Mouse (Mus musculus): ENCODE results near the gene Memo1.
"Not testable (repeated sequence)": the region's sequence is repeated elsewhere in the genome, so short reads cannot be mapped to it uniquely, and the experiment has no call there.

The Memo1 gene

GRCm38 (mm10) chr17:74264333-74265155 is 30.8 kb downstream of the Memo1 start:
- peak; percentile 14 to 32 for DNase-seq (ENCODE audit: low spot score in 2 of 2)

- no peak for DNase-seq (ENCODE audit: low spot score in 2 of 2)
Observed at GRCm38 (mm10) chr17:74262415-74262814, 32.9 kb downstream of the Memo1 start.

- DNase-seq (ENCODE audit: low spot score in 2 of 2): peak; percentile 66 to 70
Observed at GRCm38 (mm10) chr17:74245284-74245683, 50.0 kb downstream of the Memo1 start.

GRCm38 (mm10) chr17:74242788-74243187 is 52.5 kb downstream of the Memo1 start:
- no peak for DNase-seq (ENCODE audit: low spot score in 2 of 2)

GRCm38 (mm10) chr17:74240322-74240721 is 55.0 kb downstream of the Memo1 start:
- DNase-seq (ENCODE audit: low spot score in 2 of 2): no peak

- no peak for DNase-seq (ENCODE audit: low spot score in 2 of 2)
Observed at GRCm38 (mm10) chr17:74228131-74228759, 67.1 kb downstream of the Memo1 start.

GRCm38 (mm10) chr17:74217304-74217703 is 78.0 kb downstream of the Memo1 start:
- no peak for DNase-seq (ENCODE audit: low spot score in 2 of 2)

GRCm38 (mm10) chr17:74212831-74213524 is 82.3 kb downstream of the Memo1 start:
- not testable (repeated sequence) for DNase-seq (ENCODE audit: low spot score in 2 of 2)

GRCm38 (mm10) chr17:74209143-74209908 is 86.0 kb downstream of the Memo1 start:
- DNase-seq (ENCODE audit: low spot score in 2 of 2): no peak

GRCm38 (mm10) chr17:74195943-74196342 is 99.4 kb downstream of the Memo1 start:
- peak; percentile 58 to 69 for DNase-seq (ENCODE audit: low spot score in 2 of 2)

- DNase-seq (ENCODE audit: low spot score in 2 of 2): peak in 1 of 2 experiments; percentile 22
Observed at GRCm38 (mm10) chr17:74194755-74195154, 100.6 kb downstream of the Memo1 start.

- no peak for DNase-seq (ENCODE audit: low spot score in 2 of 2)
Observed at GRCm38 (mm10) chr17:74193463-74193862, 101.9 kb downstream of the Memo1 start.

GRCm38 (mm10) chr17:74191446-74191845 is 103.9 kb downstream of the Memo1 start:
- DNase-seq (ENCODE audit: low spot score in 2 of 2): no peak

GRCm38 (mm10) chr17:74186197-74186596 is 109.1 kb downstream of the Memo1 start:
- DNase-seq (ENCODE audit: low spot score in 2 of 2): no peak

- DNase-seq (ENCODE audit: low spot score in 2 of 2): no peak
Observed at GRCm38 (mm10) chr17:74184739-74185138, 110.6 kb downstream of the Memo1 start.

GRCm38 (mm10) chr17:74180889-74181288 is 114.4 kb downstream of the Memo1 start:
- no peak for DNase-seq (ENCODE audit: low spot score in 2 of 2)

- DNase-seq (ENCODE audit: low spot score in 2 of 2): not testable (repeated sequence)
Observed at GRCm38 (mm10) chr17:74179640-74180039, 115.7 kb downstream of the Memo1 start.

- DNase-seq (ENCODE audit: low spot score in 2 of 2): no peak
Observed at GRCm38 (mm10) chr17:74173726-74174125, 121.6 kb downstream of the Memo1 start.

GRCm38 (mm10) chr17:74172834-74173233 is 122.5 kb downstream of the Memo1 start:
- DNase-seq (ENCODE audit: low spot score in 2 of 2): no peak

GRCm38 (mm10) chr17:74159443-74159894 is 135.9 kb downstream of the Memo1 start:
- DNase-seq (ENCODE audit: low spot score in 2 of 2): peak; percentile 41

GRCm38 (mm10) chr17:74158161-74158560 is 137.2 kb downstream of the Memo1 start:
- no peak for DNase-seq (ENCODE audit: low spot score in 2 of 2)

Measured in heart, adult 9 months (tissue).